Mouse (Mus musculus) T-helper 2 cell (primary cell): Measurements from ENCODE around the gene Pigx.
"Not testable (repeated sequence)": the region's sequence is repeated elsewhere in the genome, so short reads cannot be mapped to it uniquely, and the experiment has no call there.

Source experiments
- in situ Hi-C: fragments of 300-600 bp; cut with MboI, MseI; formaldehyde crosslinking; loops from one replicate; pipeline ENCODE4 v1.15.1; 2025; ENCODE audit warnings: high pct_unique_total_duplicates

The Pigx gene

GRCm38 (mm10) chr16:32110951-32111699 lies 11.6 kb upstream of the Pigx start:
- in situ Hi-C loops, result loop anchor here (5.0 kb wide), 1 partner anchor 91 kb away; no protein-coding TSS in a partner anchor

GRCm38 (mm10) chr16:32108578-32108977 lies 9.0 kb upstream of the Pigx start:
- in situ Hi-C loops, result no loop called here

- in situ Hi-C loops, result no loop called here
Observed at GRCm38 (mm10) chr16:32108170-32108569, 8.6 kb upstream of the Pigx start.

GRCm38 (mm10) chr16:32107342-32108045 lies 8.0 kb upstream of the Pigx start:
- in situ Hi-C loops, result no loop called here

- in situ Hi-C loops, result no loop called here
Observed at GRCm38 (mm10) chr16:32105698-32106097, 6.2 kb upstream of the Pigx start.

GRCm38 (mm10) chr16:32102295-32102694 lies 2.8 kb upstream of the Pigx start:
- in situ Hi-C loops, result no loop called here

GRCm38 (mm10) chr16:32098897-32099637 lies 473 bp downstream of the Pigx start:
- in situ Hi-C loops, result no loop called here

GRCm38 (mm10) chr16:32097757-32098156 lies 1.8 kb downstream of the Pigx start:
- in situ Hi-C loops, result not testable (repeated sequence)

GRCm38 (mm10) chr16:32091466-32091865 lies 8.1 kb downstream of the Pigx start:
- in situ Hi-C loops, result loop anchor here (5.0 kb wide), 1 partner anchor 49 kb away; no protein-coding TSS in a partner anchor

GRCm38 (mm10) chr16:32087629-32088443 lies 11.7 kb downstream of the Pigx start:
- in situ Hi-C loops, result no loop called here

GRCm38 (mm10) chr16:32078991-32079511 lies 20.5 kb downstream of the Pigx start, which contains the start of gene Pak2:
Pak2 (minus strand) TSS chr16:32079342.
- in situ Hi-C loops, result loop anchor here (10.0 kb wide), 1 partner anchor 414 kb away; the partner anchor contains the start of gene Dlg1

GRCm38 (mm10) chr16:32078408-32078990 lies 21.0 kb downstream of the Pigx start:
- in situ Hi-C loops, result loop anchor here (10.0 kb wide), 1 partner anchor 414 kb away; the partner anchor contains the start of gene Dlg1

- in situ Hi-C loops, result loop anchor here (10.0 kb wide), 1 partner anchor 413 kb away; the partner anchor contains the start of gene Dlg1
Observed at GRCm38 (mm10) chr16:32077648-32078407, 21.7 kb downstream of the Pigx start.

GRCm38 (mm10) chr16:32076406-32076805 lies 23.1 kb downstream of the Pigx start:
- in situ Hi-C loops, result loop anchor here (10.0 kb wide), 1 partner anchor 412 kb away; the partner anchor contains the start of gene Dlg1

GRCm38 (mm10) chr16:32075762-32076161 lies 23.8 kb downstream of the Pigx start:
- in situ Hi-C loops, result loop anchor here (10.0 kb wide), 1 partner anchor 411 kb away; the partner anchor contains the start of gene Dlg1

- in situ Hi-C loops, result loop anchor here (10.0 kb wide), 1 partner anchor 405 kb away; the partner anchor contains the start of gene Dlg1
Observed at GRCm38 (mm10) chr16:32070070-32070469, 29.5 kb downstream of the Pigx start.

GRCm38 (mm10) chr16:32068389-32069300 lies 30.9 kb downstream of the Pigx start:
- in situ Hi-C loops, result no loop called here

- in situ Hi-C loops, result no loop called here
Observed at GRCm38 (mm10) chr16:32066899-32067298, 32.6 kb downstream of the Pigx start.
